Mouse (Mus musculus) heart, embryonic 14.5 days (tissue): ENCODE measurements around the gene Cr1l. TPM values are rescaled to one million over a fixed set of nuclear protein-coding genes. Genes with fewer than 3 reads are reported as not detected.
A peak's percentile ranks its signal among the peaks of the same experiment; 100 is the strongest.

Source experiments
- ATAC-seq: fragments of 200-750 bp; cut with Nextera tagmentation; 2 replicates; pipeline ENCODE4 v1.8.0; 2017; ENCODE audit warnings: low read depth, moderate TSS enrichment; ENCODE audit not compliant: insufficient number of reproducible peaks, insufficient read depth, low FRiP score
- H3K27ac ChIP-seq, 2 experiments: fragments of 200-500 bp in 1 of 2; fragments of 300-500 bp in 1 of 2; sonication (generic) in 1 of 2; replicated peaks in 1 of 2; 2 replicates each; pipeline ENCODE4 v1.5.1; 2012 to 2014; ENCODE audit warnings: low read depth in 2 of 2, low read length in 2 of 2, control low read depth in 1 of 2, mild to moderate bottlenecking in 1 of 2, mixed read lengths in 1 of 2; ENCODE audit not compliant: control insufficient read depth in 1 of 2, insufficient read depth in 1 of 2
- H3K27me3 ChIP-seq: fragments of 300-500 bp; sonication (generic); 2 replicates; pipeline ENCODE4 v1.6.1; 2014; ENCODE audit warnings: mild to moderate bottlenecking, low read length, control low read depth; ENCODE audit not compliant: control insufficient read depth, insufficient read depth
- H3K36me3 ChIP-seq: fragments of 300-500 bp; sonication (generic); 2 replicates; pipeline ENCODE4 v1.6.1; 2014; ENCODE audit warnings: mild to moderate bottlenecking, control low read depth, low read length, mixed read lengths; ENCODE audit not compliant: control insufficient read depth, insufficient read depth
- H3K4me1 ChIP-seq, 2 experiments: fragments of 200-500 bp in 1 of 2; fragments of 300-500 bp in 1 of 2; sonication (generic) in 1 of 2; 2 replicates each; pipeline ENCODE4 v1.6.1; 2012 to 2014; ENCODE audit warnings: low read length in 2 of 2, control low read depth in 1 of 2, mixed read lengths in 1 of 2; ENCODE audit not compliant: control insufficient read depth in 2 of 2, insufficient read depth in 2 of 2
- H3K4me2 ChIP-seq: fragments of 300-500 bp; sonication (generic); 2 replicates; pipeline ENCODE4 v1.6.1; 2014; ENCODE audit warnings: mild to moderate bottlenecking, low read length
- H3K4me3 ChIP-seq, 2 experiments: fragments of 200-500 bp in 1 of 2; fragments of 300-500 bp in 1 of 2; sonication (generic) in 1 of 2; 2 replicates each; pipeline ENCODE4 v1.5.1; 2012 to 2014; ENCODE audit warnings: low read length in 2 of 2, mild to moderate bottlenecking in 2 of 2, control low read depth in 1 of 2, low read depth in 1 of 2, moderate library complexity in 1 of 2; ENCODE audit not compliant: control insufficient read depth in 1 of 2, insufficient read depth in 1 of 2
- H3K9ac ChIP-seq: fragments of 300-500 bp; sonication (generic); 2 replicates; pipeline ENCODE4 v1.6.1; 2014; ENCODE audit warnings: mild to moderate bottlenecking, low read length
- H3K9me3 ChIP-seq: fragments of 300-500 bp; sonication (generic); 2 replicates; pipeline ENCODE4 v1.6.1; 2016; ENCODE audit warnings: low read length, control low read depth; ENCODE audit not compliant: control insufficient read depth
- WGBS: fragments of 180-500 bp; shearing (Covaris S2); extraction: QIAGEN DNeasy Blood & Tissue Kit; methylation state at CpG from one replicate; pipeline ENCODE4 v1.1.7; 2014; 5-methylcytosine and 5-hydroxymethylcytosine counted together
- polyA plus RNA-seq: library from polyadenylated mRNA; unstranded; fragments of >200 nt; fragmentation: Nextera tagmentation; extraction: Ambion mirVana; gene quantifications from 2 replicates; pipeline ENCODE4 v1.2.1, GENCODE M21; 2014

Cr1l gene
- polyA plus RNA-seq, 1 experiment from 2014 or later: 67.3 TPM

GRCm38 (mm10) chr1:195129867-195130266 is 1.5 kb downstream of the Cr1l start:
- H3K9me3 ChIP-seq: no peaks in the 10 kb centered on the region
- H3K4me2 ChIP-seq: peak overlapping the region; percentile 81
- H3K36me3 ChIP-seq: peaks cover 40% of the 10 kb centered on the region
- ATAC-seq: no peak
- WGBS: 80% methylated on average over 1 of the region's 1 CpGs
- no peak overlapping the region for H3K9ac ChIP-seq
- no peak overlapping the region for H3K4me3 ChIP-seq
- H3K27me3 ChIP-seq: no peaks in the 10 kb centered on the region
- H3K4me1 ChIP-seq: 0 out of 4 replicates have a peak, but pooled peaks cover 0 to 4% of the 10 kb centered on the region in 2 experiments
- no peak overlapping the region for H3K27ac ChIP-seq

GRCm38 (mm10) chr1:195114414-195114813 is 17.0 kb downstream of the Cr1l start:
- no peak overlapping the region for H3K27ac ChIP-seq
- H3K9ac ChIP-seq: no peak overlapping the region
- no peaks in the 10 kb centered on the region for H3K4me1 ChIP-seq
- ATAC-seq: no peak
- H3K4me3 ChIP-seq: no peak overlapping the region
- no peaks in the 10 kb centered on the region for H3K27me3 ChIP-seq
- peaks cover 79% of the 10 kb centered on the region for H3K36me3 ChIP-seq
- WGBS: 76% methylated on average over 1 of the region's 1 CpGs
- no peaks in the 10 kb centered on the region for H3K9me3 ChIP-seq
- H3K4me2 ChIP-seq: no peak overlapping the region

GRCm38 (mm10) chr1:195113621-195114020 is 17.8 kb downstream of the Cr1l start:
- Histone ChIP-seq H3K4me3 (no peak overlapping the region), H3K9me3 (no peaks in the 10 kb centered on the region), H3K9ac (no peak overlapping the region), H3K4me2 (no peak overlapping the region), H3K27me3 (no peaks in the 10 kb centered on the region), H3K4me1 (no peaks in the 10 kb centered on the region), H3K27ac (no peak overlapping the region), H3K36me3 (peaks cover 75% of the 10 kb centered on the region)
- 83% methylated on average over 4 of the region's 4 CpGs for WGBS
- no peak for ATAC-seq

GRCm38 (mm10) chr1:195100693-195101092 is 30.7 kb downstream of the Cr1l start:
- H3K36me3 ChIP-seq: peaks cover 54% of the 10 kb centered on the region

GRCm38 (mm10) chr1:195098004-195098403 is 33.4 kb downstream of the Cr1l start:
- Histone ChIP-seq H3K4me3 (no peak overlapping the region), H3K27me3 (no peaks in the 10 kb centered on the region), H3K36me3 (peaks cover 29% of the 10 kb centered on the region), H3K4me2 (no peak overlapping the region), H3K9me3 (no peaks in the 10 kb centered on the region), H3K4me1 (peaks cover 0 to 5% of the 10 kb centered on the region in 2 experiments; a peak in 1 of 4 replicates), H3K9ac (no peak overlapping the region), H3K27ac (no peak overlapping the region)
- WGBS: 94% methylated on average over 1 of the region's 1 CpGs
- no peak for ATAC-seq

More at GRCm38 (mm10) chr1:195100693-195101092, 30.7 kb downstream of the Cr1l start:
- Histone ChIP-seq H3K4me2 (no peak overlapping the region), H3K27me3 (no peaks in the 10 kb centered on the region), H3K9ac (no peak overlapping the region), H3K4me3 (no peak overlapping the region), H3K4me1 (peaks cover 0 to 5% of the 10 kb centered on the region in 2 experiments; a peak in 1 of 4 replicates), H3K27ac (no peak overlapping the region), H3K9me3 (no peaks in the 10 kb centered on the region)
- WGBS: 6% methylated on average over 4 of the region's 4 CpGs
- no peak for ATAC-seq

- H3K36me3 ChIP-seq: peaks cover 10% of the 10 kb centered on the region; the same call in 1 of the 2 replicates
- peak within 1 kb of the TSS; percentile 75 for H3K9ac ChIP-seq
- peak within 1 kb of the TSS; percentile 51 to 56; a peak in 3 of 4 replicates for H3K27ac ChIP-seq
- peak within 1 kb of the TSS; percentile 74 for H3K4me2 ChIP-seq
- 3% methylated on average over 14 of the region's 14 CpGs for WGBS
- no peaks in the 10 kb centered on the region for H3K27me3 ChIP-seq
- peak; percentile 95 for ATAC-seq
- H3K9me3 ChIP-seq: no peaks in the 10 kb centered on the region
- H3K4me3 ChIP-seq: peak within 1 kb of the TSS; percentile 53 to 58
- no peaks in the 10 kb centered on the region for H3K4me1 ChIP-seq
Observed at GRCm38 (mm10) chr1:195092220-195092720, 39.1 kb downstream of the Cr1l start, which contains the start of gene Cd46. TSS of gene Cd46 (minus strand) at chr1:195092249.

- Histone ChIP-seq H3K9ac (peak overlapping the region; percentile 75), H3K27me3 (no peaks in the 10 kb centered on the region), H3K4me2 (peak overlapping the region; percentile 74), H3K36me3 (peaks cover 7% of the 10 kb centered on the region; the same call in 1 of the 2 replicates), H3K27ac (peak overlapping the region; percentile 51 to 56; a peak in 3 of 4 replicates), H3K4me3 (peak overlapping the region; percentile 53 to 58), H3K4me1 (no peaks in the 10 kb centered on the region), H3K9me3 (no peaks in the 10 kb centered on the region)
- WGBS: 13% methylated on average over 11 of the region's 11 CpGs
- ATAC-seq: peak; percentile 57
Observed at GRCm38 (mm10) chr1:195091699-195092219, 39.6 kb downstream of the Cr1l start.

GRCm38 (mm10) chr1:195082142-195082541 is 49.2 kb downstream of the Cr1l start:
- H3K9me3 ChIP-seq: no peaks in the 10 kb centered on the region
- no peaks in the 10 kb centered on the region for H3K27me3 ChIP-seq
- ATAC-seq: no peak
- no peak overlapping the region for H3K9ac ChIP-seq
- H3K36me3 ChIP-seq: no peaks in the 10 kb centered on the region
- H3K27ac ChIP-seq: no peak overlapping the region
- no peak overlapping the region for H3K4me3 ChIP-seq
- no peaks in the 10 kb centered on the region for H3K4me1 ChIP-seq
- H3K4me2 ChIP-seq: no peak overlapping the region
